Mouse (Mus musculus) lung, embryonic 16.5 days (tissue): ENCODE data around the gene Pram1. TPM values are rescaled to one million over a fixed set of nuclear protein-coding genes. Genes with fewer than 3 reads are reported as not detected.
A peak's percentile ranks its signal among the peaks of the same experiment; 100 is the strongest.

Experiments
- ATAC-seq: fragments of 200-750 bp; cut with Nextera tagmentation; 2 replicates; pipeline ENCODE4 v1.8.0; 2017; ENCODE audit warnings: low read depth, mild to moderate bottlenecking, moderate library complexity
- H3K27ac ChIP-seq: fragments of 300-500 bp; sonication (generic); 2 replicates; pipeline ENCODE4 v1.5.1; 2014; ENCODE audit warnings: mild to moderate bottlenecking, control low read depth, low read length
- H3K27me3 ChIP-seq: fragments of 300-500 bp; sonication (generic); 2 replicates; pipeline ENCODE4 v1.6.1; 2014; ENCODE audit warnings: low read depth, low read length, mixed read lengths; ENCODE audit not compliant: control insufficient read depth, insufficient read depth
- H3K36me3 ChIP-seq: fragments of 300-500 bp; sonication (generic); 2 replicates; pipeline ENCODE4 v1.6.1; 2014; ENCODE audit warnings: low read length; ENCODE audit not compliant: control insufficient read depth, insufficient read depth
- H3K4me1 ChIP-seq: fragments of 300-500 bp; sonication (generic); replicated peaks from 2 replicates; pipeline ENCODE4 v1.6.1; 2014; ENCODE audit warnings: low read length, mixed read lengths; ENCODE audit not compliant: control insufficient read depth, insufficient read depth
- H3K4me2 ChIP-seq: fragments of 300-500 bp; sonication (generic); 2 replicates; pipeline ENCODE4 v1.6.1; 2014; ENCODE audit warnings: low read depth, low read length, control low read depth
- H3K4me3 ChIP-seq: fragments of 300-500 bp; sonication (generic); 2 replicates; pipeline ENCODE4 v1.5.1; 2014; ENCODE audit warnings: mild to moderate bottlenecking, low read length, control low read depth
- H3K9ac ChIP-seq: fragments of 300-500 bp; sonication (generic); 2 replicates; pipeline ENCODE4 v1.6.1; 2014; ENCODE audit warnings: low read length, control low read depth
- H3K9me3 ChIP-seq: fragments of 300-500 bp; sonication (generic); 2 replicates; pipeline ENCODE4 v1.6.1; 2016; ENCODE audit warnings: low read length; ENCODE audit not compliant: control insufficient read depth
- WGBS: fragments of 180-500 bp; shearing (Covaris S2); extraction: QIAGEN DNeasy Blood & Tissue Kit; methylation state at CpG from one replicate; pipeline ENCODE4 v1.1.7; 2014; 5-methylcytosine and 5-hydroxymethylcytosine counted together
- polyA plus RNA-seq: library from polyadenylated mRNA; unstranded; fragments of >200 nt; fragmentation: Nextera tagmentation; extraction: Ambion mirVana; gene quantifications from 2 replicates; pipeline ENCODE4 v1.2.1, GENCODE M21; 2015

Pram1 gene
- polyA plus RNA-seq, 1 experiment from 2014 or later, result 1.1 TPM

GRCm38 (mm10) chr17:33627281-33627680 is 10.6 kb upstream of the Pram1 start:
- H3K27me3 ChIP-seq, result no peaks in the 10 kb centered on the region
- peaks cover 4% of the 10 kb centered on the region; the same call in 1 of the 2 replicates for H3K36me3 ChIP-seq
- no peak for ATAC-seq
- no peak overlapping the region for H3K27ac ChIP-seq
- 89% methylated on average over 3 of the region's 3 CpGs for WGBS
- no peak overlapping the region for H3K4me2 ChIP-seq
- H3K9me3 ChIP-seq, result no peaks in the 10 kb centered on the region
- H3K4me1 ChIP-seq, result peaks cover 10% of the 10 kb centered on the region
- no peak overlapping the region for H3K9ac ChIP-seq
- H3K4me3 ChIP-seq, result no peak overlapping the region

GRCm38 (mm10) chr17:33628621-33629486 is 9.0 kb upstream of the Pram1 start, which contains the start of gene Zfp414:
TSS of gene Zfp414 (plus strand) at chr17:33629090.
- peak; percentile 99 for ATAC-seq
- H3K36me3 ChIP-seq, result peaks cover 4% of the 10 kb centered on the region; the same call in 1 of the 2 replicates
- peak within 1 kb of the TSS; percentile 58 for H3K4me3 ChIP-seq
- peak within 1 kb of the TSS; percentile 74 for H3K4me2 ChIP-seq
- H3K9ac ChIP-seq, result peak within 1 kb of the TSS; percentile 78
- H3K27me3 ChIP-seq, result no peaks in the 10 kb centered on the region
- 3% methylated on average over 34 of the region's 35 CpGs for WGBS
- H3K9me3 ChIP-seq, result no peaks in the 10 kb centered on the region
- peak within 1 kb of the TSS; percentile 95 for H3K27ac ChIP-seq
- H3K4me1 ChIP-seq, result peaks cover 10% of the 10 kb centered on the region

- H3K4me2 ChIP-seq, result peak overlapping the region; percentile 74
- peaks cover 4% of the 10 kb centered on the region; the same call in 1 of the 2 replicates for H3K36me3 ChIP-seq
- peak overlapping the region; percentile 78 for H3K9ac ChIP-seq
- no peaks in the 10 kb centered on the region for H3K27me3 ChIP-seq
- peak; percentile 13 for ATAC-seq
- 54% methylated on average over 12 of the region's 12 CpGs for WGBS
- peak overlapping the region; percentile 58 for H3K4me3 ChIP-seq
- no peaks in the 10 kb centered on the region for H3K9me3 ChIP-seq
- H3K4me1 ChIP-seq, result peaks cover 10% of the 10 kb centered on the region
- peak overlapping the region; percentile 95 for H3K27ac ChIP-seq
Observed at GRCm38 (mm10) chr17:33629487-33630125, 8.2 kb upstream of the Pram1 start.

- Histone ChIP-seq H3K27ac (no peak overlapping the region), H3K27me3 (no peaks in the 10 kb centered on the region), H3K4me3 (no peak overlapping the region), H3K9me3 (no peaks in the 10 kb centered on the region), H3K4me1 (peaks cover 10% of the 10 kb centered on the region), H3K4me2 (peak overlapping the region; percentile 74), H3K36me3 (peaks cover 4% of the 10 kb centered on the region; the same call in 1 of the 2 replicates), H3K9ac (no peak overlapping the region)
- no peak for ATAC-seq
- 81% methylated on average over 13 of the region's 13 CpGs for WGBS
Observed at GRCm38 (mm10) chr17:33630171-33630895, 7.5 kb upstream of the Pram1 start.

GRCm38 (mm10) chr17:33631236-33631635 is 6.6 kb upstream of the Pram1 start:
- Histone ChIP-seq H3K9ac (no peak overlapping the region), H3K4me2 (no peak overlapping the region), H3K4me1 (peaks cover 10% of the 10 kb centered on the region), H3K27me3 (no peaks in the 10 kb centered on the region), H3K36me3 (peaks cover 4% of the 10 kb centered on the region; the same call in 1 of the 2 replicates), H3K9me3 (no peaks in the 10 kb centered on the region), H3K4me3 (no peak overlapping the region), H3K27ac (no peak overlapping the region)
- WGBS, result 88% methylated on average over 9 of the region's 9 CpGs
- no peak for ATAC-seq

GRCm38 (mm10) chr17:33631796-33632195 is 6.1 kb upstream of the Pram1 start:
- no peak overlapping the region for H3K4me3 ChIP-seq
- ATAC-seq, result no peak
- peaks cover 10% of the 10 kb centered on the region for H3K4me1 ChIP-seq
- H3K27me3 ChIP-seq, result no peaks in the 10 kb centered on the region
- H3K9ac ChIP-seq, result no peak overlapping the region
- no peak overlapping the region for H3K4me2 ChIP-seq
- peaks cover 4% of the 10 kb centered on the region; the same call in 1 of the 2 replicates for H3K36me3 ChIP-seq
- H3K9me3 ChIP-seq, result no peaks in the 10 kb centered on the region
- 84% methylated on average over 5 of the region's 5 CpGs for WGBS
- H3K27ac ChIP-seq, result no peak overlapping the region

- Histone ChIP-seq H3K27ac (no peak overlapping the region), H3K9me3 (no peaks in the 10 kb centered on the region), H3K4me1 (no peaks in the 10 kb centered on the region), H3K4me3 (no peak overlapping the region), H3K27me3 (no peaks in the 10 kb centered on the region), H3K9ac (no peak overlapping the region), H3K36me3 (no peaks in the 10 kb centered on the region), H3K4me2 (no peak overlapping the region)
- 72% methylated on average over 2 of the region's 2 CpGs for WGBS
- ATAC-seq, result no peak
Observed at GRCm38 (mm10) chr17:33637038-33637437, 818 bp upstream of the Pram1 start.

GRCm38 (mm10) chr17:33639743-33640142 is 1.9 kb downstream of the Pram1 start:
- Histone ChIP-seq H3K4me1 (no peaks in the 10 kb centered on the region), H3K4me2 (no peak overlapping the region), H3K27me3 (no peaks in the 10 kb centered on the region), H3K4me3 (no peak overlapping the region), H3K9ac (no peak overlapping the region), H3K27ac (no peak overlapping the region), H3K36me3 (peaks cover 4% of the 10 kb centered on the region; the same call in 1 of the 2 replicates), H3K9me3 (no peaks in the 10 kb centered on the region)
- no peak for ATAC-seq
- WGBS, result 47% methylated on average over 6 of the region's 6 CpGs

- H3K4me1 ChIP-seq, result no peaks in the 10 kb centered on the region
- no peak overlapping the region for H3K4me2 ChIP-seq
- H3K36me3 ChIP-seq, result peaks cover 41% of the 10 kb centered on the region
- H3K27me3 ChIP-seq, result no peaks in the 10 kb centered on the region
- H3K4me3 ChIP-seq, result no peak overlapping the region
- ATAC-seq, result no peak
- 94% methylated on average over 4 of the region's 4 CpGs for WGBS
- no peaks in the 10 kb centered on the region for H3K9me3 ChIP-seq
- no peak overlapping the region for H3K27ac ChIP-seq
- H3K9ac ChIP-seq, result no peak overlapping the region
Observed at GRCm38 (mm10) chr17:33644068-33644467, 6.2 kb downstream of the Pram1 start.
